24 mouse cellular contexts compared by ENCODE assay signal in genomic region chr6:114863501-114863900, GRCm38 (mm10).
DNase-seq lines count a peak whose midpoint lies in the region; TF ChIP-seq lines count a peak whose summit lies in the region.
"Had no signal": no experiment of that assay in that cellular context is flagged by ENCODE, and none has a peak within 500 bp of the region (broad histone marks: within the 10 kb centered on the region; RNA-seq: fewer than 3 reads in every experiment).

No protein-coding gene starts in this region.

- TF ChIP-seq EP300 in CH12.LX (IDR thresholded peaks at IDR 0.05; ENCODE audit: low read length), result no peak

- no peak for TF ChIP-seq CTCF in gastrocnemius, adult 2 months (IDR thresholded peaks at IDR 0.05)
- TF ChIP-seq CTCF in layer of hippocampus, adult 2 months (conservative IDR thresholded peaks at IDR 0.05), result no peak
- no peak for TF ChIP-seq CTCF in CH12.LX (conservative IDR thresholded peaks at IDR 0.05 in 1 of 2, IDR thresholded peaks at IDR 0.05 in 1 of 2; ENCODE audit: low read depth in 2 of 2, low read length in 2 of 2)

- TF ChIP-seq POLR2A in CH12.LX (IDR thresholded peaks at IDR 0.05; ENCODE audit: low read depth, low read length), result no peak

- intact Hi-C loops in gastrocnemius, adult 2 months (cut with DNase I), result loop anchor here (5.0 kb wide), 1 partner anchor 136 kb away; no protein-coding TSS in a partner anchor

- H3K4me3 ChIP-seq in gastrocnemius, adult 2 months, result no peak overlapping the region
- no peak overlapping the region for H3K4me3 ChIP-seq in layer of hippocampus, adult 2 months
- no peak overlapping the region for H3K4me3 ChIP-seq in CH12.LX (replicated peaks in 1 of 3; ENCODE audit: low read depth in 2 of 3, low read length in 2 of 3, poor library complexity in 1 of 3)
- H3K4me3 ChIP-seq: forebrain, embryonic 13.5 days; hindbrain, embryonic 12.5 days; liver, embryonic 15.5 days; lung, embryonic 15.5 days; midbrain, embryonic 15.5 days; myocyte; neural tube, embryonic 13.5 days had no signal

- no peaks in the 10 kb centered on the region for H3K27me3 ChIP-seq in CH12.LX (replicated peaks)
- H3K27me3 ChIP-seq: forebrain, embryonic 13.5 days; hindbrain, embryonic 12.5 days; liver, embryonic 15.5 days; lung, embryonic 15.5 days; midbrain, embryonic 15.5 days; neural tube, embryonic 13.5 days had no signal

- peak; percentile 61 for DNase-seq in adrenal gland, adult 2 months
- DNase-seq in adrenal gland, postnatal 4 days (ENCODE audit: low spot score in 2 of 2), result no peak
- DNase-seq in gastrocnemius, adult 2 months, result peak; percentile 78
- DNase-seq in gastrocnemius, adult 8-10 months (ENCODE audit: low spot score in 2 of 2), result no peak
- DNase-seq in layer of hippocampus, adult 2 months (ENCODE audit: low spot score in 2 of 2), result no peak
- DNase-seq in layer of hippocampus, adult 18-20 months (ENCODE audit: low spot score in 2 of 2), result no peak
- DNase-seq in CH12.LX (ENCODE audit: extremely low read depth), result no peak
- DNase-seq: cerebellum, adult 9-10 months; gastrocnemius, postnatal 10 days; heart, postnatal 14 days; kidney, postnatal 10 days; right cerebral cortex, adult 18-20 months; right cerebral cortex, postnatal 4 days; thymus, adult 18-20 months; thymus, postnatal 36 days had no signal

- peak overlapping the region; percentile 82 for H3K27ac ChIP-seq in gastrocnemius, adult 2 months
- H3K27ac ChIP-seq in layer of hippocampus, adult 2 months, result peak overlapping the region; percentile 83
- peak overlapping the region; percentile 24; the same call in 1 of the 2 replicates for H3K27ac ChIP-seq in CH12.LX (ENCODE audit: insufficient read depth, low read depth)
- H3K27ac ChIP-seq: forebrain, embryonic 13.5 days; hindbrain, embryonic 12.5 days; liver, embryonic 15.5 days; lung, embryonic 15.5 days; macrophage; midbrain, embryonic 15.5 days; neural tube, embryonic 13.5 days had no signal

- H3K79me2 ChIP-seq in CH12.LX (replicated peaks; ENCODE audit: control insufficient read depth, extremely low read depth, insufficient read depth, poor library complexity, severe bottlenecking), result peaks cover 39% of the 10 kb centered on the region

- no peak overlapping the region for H3K4me2 ChIP-seq in CH12.LX (ENCODE audit: insufficient read depth, low read depth, poor library complexity, severe bottlenecking)
- H3K4me2 ChIP-seq: forebrain, embryonic 13.5 days; heart, embryonic 11.5 days; hindbrain, embryonic 12.5 days; liver, embryonic 15.5 days; lung, embryonic 15.5 days; midbrain, embryonic 15.5 days; neural tube, embryonic 13.5 days had no signal

- TF ChIP-seq RAD21 in CH12.LX (IDR thresholded peaks at IDR 0.05; ENCODE audit: low read depth, low read length), result no peak

- dilution Hi-C loops in CH12.LX (cut with MboI; ENCODE audit: extremely low pct_ligation_motif_present, extremely low pct_unique_long_range_greater_than_20kb, low sequenced_read_pairs), result no loop called here

- H3K9me3 ChIP-seq in CH12.LX (replicated peaks; ENCODE audit: low read length), result no peaks in the 10 kb centered on the region
- H3K9me3 ChIP-seq: forebrain, embryonic 13.5 days; hindbrain, embryonic 12.5 days; liver, embryonic 15.5 days; lung, embryonic 15.5 days; midbrain, embryonic 15.5 days; neural tube, embryonic 13.5 days had no signal

- peaks cover 50 to 85% of the 10 kb centered on the region in 2 experiments for H3K36me3 ChIP-seq in CH12.LX (replicated peaks in 1 of 2; ENCODE audit: control insufficient read depth in 1 of 2, insufficient read depth in 1 of 2, low read length in 1 of 2)

- in situ Hi-C loops in CH12.LX (cut with MboI; ENCODE audit: low pct_ligation_motif_present, low pct_unique_long_range_greater_than_20kb, low sequenced_read_pairs), result no loop called here

- no peak overlapping the region for H3K9ac ChIP-seq in CH12.LX (ENCODE audit: insufficient read depth, low read depth)
- H3K9ac ChIP-seq: forebrain, embryonic 13.5 days; hindbrain, embryonic 12.5 days; liver, embryonic 15.5 days; lung, embryonic 15.5 days; midbrain, embryonic 15.5 days; neural tube, embryonic 13.5 days had no signal

- peaks cover 56 to 94% of the 10 kb centered on the region in 2 experiments for H3K4me1 ChIP-seq in CH12.LX (ENCODE audit: control insufficient read depth in 1 of 2, insufficient read depth in 2 of 2)

TF ChIP-seq in CH12.LX, 34 proteins besides CTCF, POLR2A, EP300 and RAD21:
- TF ChIP-seq ZNF384 (IDR thresholded peaks at IDR 0.05; ENCODE audit: low read depth, low read length) (no peak), ZKSCAN1 (IDR thresholded peaks at IDR 0.05; ENCODE audit: borderline replicate concordance, low read depth, low read length) (no peak), ELF1 (IDR thresholded peaks at IDR 0.05; ENCODE audit: low read depth, low read length) (no peak), ZMIZ1 (IDR thresholded peaks at IDR 0.05; ENCODE audit: low read depth, low read length) (no peak), E2F4 (IDR thresholded peaks at IDR 0.05; ENCODE audit: insufficient replicate concordance, low read depth, low read length) (no peak), JUN (IDR thresholded peaks at IDR 0.05; ENCODE audit: insufficient read depth, low read depth, low read length) (no peak), NRF1 (IDR thresholded peaks at IDR 0.05; ENCODE audit: low read depth, low read length) (no peak), ZC3H11A (IDR thresholded peaks at IDR 0.05; ENCODE audit: low read depth, low read length) (no peak), PAX5 (IDR thresholded peaks at IDR 0.05; ENCODE audit: low read length) (no peak), HCFC1 (IDR thresholded peaks at IDR 0.05; ENCODE audit: low read depth, low read length) (no peak), UBTF (IDR thresholded peaks at IDR 0.05; ENCODE audit: low read depth, low read length) (no peak), MAZ (IDR thresholded peaks at IDR 0.05; ENCODE audit: low read depth, low read length) (no peak), POLR2AphosphoS2 (IDR thresholded peaks at IDR 0.05; ENCODE audit: low read depth, low read length) (no peak), USF2 (conservative IDR thresholded peaks at IDR 0.05; ENCODE audit: low read depth, low read length) (no peak), USF1 (IDR thresholded peaks at IDR 0.05; ENCODE audit: low read depth, low read length) (no peak), MYC (IDR thresholded peaks at IDR 0.05; ENCODE audit: low read depth, low read length) (no peak), RCOR1 (conservative IDR thresholded peaks at IDR 0.05; ENCODE audit: low read depth, low read length) (no peak), MEF2A (IDR thresholded peaks at IDR 0.05; ENCODE audit: borderline replicate concordance, low read depth, low read length) (no peak), JUND (conservative IDR thresholded peaks at IDR 0.05; ENCODE audit: low read depth, low read length) (no peak), KAT2A (IDR thresholded peaks at IDR 0.05; ENCODE audit: insufficient replicate concordance, low read length) (no peak)

Comparison
In these comparisons a context has a peak if more than half of its experiments do, and no peak if none do; other contexts are left out.
1. DNase-seq: peak in adrenal gland, adult 2 months (single experiment) and gastrocnemius, adult 2 months (single experiment); none in adrenal gland, postnatal 4 days (0 of 2), gastrocnemius, adult 8-10 months (0 of 2), layer of hippocampus, adult 2 months (0 of 2), layer of hippocampus, adult 18-20 months (0 of 2) and CH12.LX (single experiment).
2. H3K27ac ChIP-seq: peak in every context shown above with its lines; median percentile 83 in layer of hippocampus, adult 2 months; 82 in gastrocnemius, adult 2 months; 24 in CH12.LX.